12 mouse cellular contexts compared by ENCODE assay signal in the genomic region with DNA sequence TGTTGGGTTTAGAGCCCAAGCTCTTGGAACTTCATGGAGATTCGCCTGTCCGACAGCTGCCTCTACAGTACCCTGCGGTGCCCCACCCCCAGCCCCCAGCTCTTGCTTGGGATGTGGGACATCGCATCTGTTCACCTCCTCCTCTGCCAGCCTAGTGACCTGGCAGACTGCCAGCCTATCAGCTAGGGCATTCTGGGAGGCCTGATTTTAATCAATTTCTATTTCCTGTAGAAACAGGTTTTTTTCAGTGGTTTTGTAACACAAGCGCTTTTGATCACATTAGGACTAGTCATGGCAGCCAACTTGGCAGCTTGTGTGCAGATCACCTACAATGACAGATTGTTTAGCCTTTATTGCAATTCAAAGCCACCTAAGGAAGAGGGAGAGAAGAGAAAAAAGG.
DNase-seq lines count a peak whose midpoint lies in the region; ATAC-seq lines count a peak whose summit lies in the region.
"Had no signal": no experiment of that assay in that cellular context is flagged by ENCODE, and none has a peak within 500 bp of the region (broad histone marks: within the 10 kb centered on the region; RNA-seq: fewer than 3 reads in every experiment).

No protein-coding gene starts in this region.

- no peaks in the 10 kb centered on the region for H3K9me3 ChIP-seq in embryonic facial prominence, embryonic 12.5 days
- H3K9me3 ChIP-seq: heart, embryonic 13.5 days had no signal

- peak; percentile 18 to 40 for DNase-seq in kidney, postnatal 4 days
- no peak for DNase-seq in kidney, adult 8-10 months
- peak; percentile 59 for DNase-seq in layer of hippocampus, adult 9-11 months
- no peak for DNase-seq in lung, postnatal 14 days
- no peak for DNase-seq in adrenal gland, adult (ENCODE audit: inconsistent age in 2 of 2, low spot score in 1 of 2)
- DNase-seq: liver, postnatal 0 days; thymus, adult 18-20 months had no signal

- no peaks in the 10 kb centered on the region for H3K27me3 ChIP-seq in embryonic facial prominence, embryonic 12.5 days
- H3K27me3 ChIP-seq: CH12.LX had no signal

- H3K4me2 ChIP-seq in embryonic facial prominence, embryonic 12.5 days (replicated peaks): no peak overlapping the region; the same call in 1 of the 2 replicates
- H3K4me2 ChIP-seq: heart, embryonic 13.5 days had no signal

- WGBS in embryonic facial prominence, embryonic 12.5 days: 61% methylated on average over 5 of the region's 5 CpGs

- H3K4me1 ChIP-seq in embryonic facial prominence, embryonic 12.5 days: peaks cover 14% of the 10 kb centered on the region
- H3K4me1 ChIP-seq: heart, embryonic 13.5 days had no signal

- no peak overlapping the region for H3K4me3 ChIP-seq in embryonic facial prominence, embryonic 12.5 days
- H3K4me3 ChIP-seq: heart, embryonic 13.5 days had no signal

- no peaks in the 10 kb centered on the region for H3K36me3 ChIP-seq in embryonic facial prominence, embryonic 12.5 days
- H3K36me3 ChIP-seq: heart, embryonic 13.5 days had no signal

- no peak overlapping the region for H3K9ac ChIP-seq in embryonic facial prominence, embryonic 12.5 days
- H3K9ac ChIP-seq: heart, embryonic 13.5 days; liver, postnatal 0 days had no signal

- 0 out of 2 replicates have a peak overlapping the region, but pooled peaks have one; percentile 11 for H3K27ac ChIP-seq in embryonic facial prominence, embryonic 12.5 days
- H3K27ac ChIP-seq: heart, embryonic 13.5 days had no signal

- peak; percentile 58; the same call in 1 of the 2 replicates for ATAC-seq in cerebellum, adult (ENCODE audit: insufficient number of reproducible peaks, low FRiP score, low TSS enrichment)
- no peak for ATAC-seq in embryonic facial prominence, embryonic 12.5 days (ENCODE audit: insufficient number of reproducible peaks, insufficient read depth, low FRiP score, low TSS enrichment)
- no peak for ATAC-seq in erythroid progenitor cell, adult 5-6 weeks (replicated peaks; ENCODE audit: low FRiP score, poor library complexity, severe bottlenecking)
- ATAC-seq: liver, postnatal 0 days had no signal

Comparison
In these comparisons a context has a peak if more than half of its experiments do, and no peak if none do; other contexts are left out.
1. DNase-seq: peak in kidney, postnatal 4 days (2 of 2) and layer of hippocampus, adult 9-11 months (single experiment); none in kidney, adult 8-10 months (0 of 2), lung, postnatal 14 days (single experiment) and adrenal gland, adult (0 of 2).